In the genomic region with DNA sequence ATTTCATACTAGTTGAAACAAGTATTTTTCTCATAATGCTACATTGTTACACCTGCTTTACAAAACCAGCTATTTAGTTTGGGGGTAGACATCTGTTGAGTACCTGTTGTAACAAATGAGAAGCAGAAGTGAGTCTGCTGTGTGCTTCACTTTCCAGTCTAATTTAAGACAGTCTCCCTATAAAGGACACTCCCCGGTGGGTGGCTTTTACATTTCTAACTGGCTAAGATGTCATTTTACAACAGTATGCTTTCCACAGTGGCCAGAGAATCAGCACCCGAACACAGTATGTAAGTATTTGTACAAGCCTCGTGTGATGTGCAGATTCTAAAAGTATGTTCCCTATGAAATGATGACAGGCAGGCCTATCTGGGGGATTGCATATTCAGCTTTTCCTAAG, we compare ENCODE assay signal across 21 mouse cellular contexts. TPM values are rescaled to one million over a fixed set of nuclear protein-coding genes. Genes with fewer than 3 reads are reported as not detected.
DNase-seq lines count a peak whose midpoint lies in the region; ATAC-seq lines count a peak whose summit lies in the region.
"Had no signal": no experiment of that assay in that cellular context is flagged by ENCODE, and none has a peak within 500 bp of the region (broad histone marks: within the 10 kb centered on the region; RNA-seq: fewer than 3 reads in every experiment).

No protein-coding gene starts in this region.

- ATAC-seq in frontal cortex, adult (ENCODE audit: low TSS enrichment), result peak; percentile 60
- no peak for ATAC-seq in CD4-positive, CD25-positive, alpha-beta regulatory T cell, adult 4 months
- ATAC-seq: activated CD4-positive, CD25-positive, alpha-beta regulatory T cell, adult 4 months; Patski had no signal

- DNase-seq in frontal cortex, postnatal 25 days (ENCODE audit: low spot score in 2 of 2), result no peak
- peak; percentile 68 for DNase-seq in A20 (ENCODE audit: low read depth, low spot score)
- DNase-seq in brain, adult 2 months (ENCODE audit: low read depth, low spot score), result peak; percentile 7
- DNase-seq in left cerebral cortex, adult 9 months (ENCODE audit: low spot score in 2 of 2), result no peak
- DNase-seq: adrenal gland, adult 2 months; adrenal gland, adult 8-10 months; adrenal gland, postnatal 10 days; adrenal gland, postnatal 14 days; adrenal gland, postnatal 25 days; adrenal gland, postnatal 36 days; B cell, adult 2 months; cerebellum, adult 11 months; cerebellum, adult 11-12 months; cerebellum, adult 18-20 months; cerebellum, adult 2 months; cerebellum, adult 8-10 months; cerebellum, adult 9-10 months had no signal

RNA-seq across cellular contexts. Expression of gene Gnb4, which starts 35.6 kb away (rescaled TPM):
- polyA plus RNA-seq in CD4-positive, CD25-positive, alpha-beta regulatory T cell, adult 4 months (2017; shearing (Covaris generic)), result 10 to 100 TPM in 1 of 2 experiments, 1 to 10 TPM in 1; 9.5 to 11.0 TPM

RNA-seq across cellular contexts. Expression of gene Mfn1, which starts 51.5 kb away (rescaled TPM):
- 10 to 100 TPM; 10.2 to 12.0 TPM for polyA plus RNA-seq in CD4-positive, CD25-positive, alpha-beta regulatory T cell, adult 4 months (2017; shearing (Covaris generic))

Comparison
In these comparisons a context has a peak if more than half of its experiments do, and no peak if none do; other contexts are left out.
1. DNase-seq: peak in A20 (single experiment) and brain, adult 2 months (single experiment); none in frontal cortex, postnatal 25 days (0 of 2) and left cerebral cortex, adult 9 months (0 of 2).